Mouse (Mus musculus): ENCODE measurements around the gene AC129217.1. TPM values are rescaled to one million over a fixed set of nuclear protein-coding genes. Genes with fewer than 3 reads are reported as not detected.

Gene AC129217.1
- polyA plus RNA-seq, 1 experiment from 2014 or later: not detected

DNA sequence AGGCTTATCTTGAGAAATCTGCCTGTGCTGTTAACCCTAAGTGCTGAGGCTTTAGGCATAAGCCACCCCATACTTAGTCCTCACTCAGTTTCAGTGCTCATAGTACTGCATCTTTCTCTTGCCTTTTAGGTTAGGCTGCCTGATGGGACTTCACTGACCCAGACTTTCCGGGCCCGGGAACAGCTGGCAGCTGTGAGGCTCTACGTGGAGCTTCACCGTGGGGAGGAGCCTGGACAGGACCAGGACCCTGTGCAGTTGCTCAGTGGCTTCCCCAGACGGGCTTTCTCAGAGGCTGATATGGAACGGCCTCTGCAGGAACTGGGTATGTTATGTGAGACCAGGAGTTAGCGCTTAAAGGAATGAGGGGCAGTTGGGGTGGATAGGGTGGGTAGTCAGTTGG, 45.5 kb downstream of the AC129217.1 start:
- peaks cover 18% of the 10 kb centered on the region for H3K4me1 ChIP-seq (ENCODE audit: control insufficient read depth, insufficient read depth, low read depth, low read length)
- 96% methylated on average over 7 of the region's 7 CpGs for WGBS
- H3K27ac ChIP-seq (ENCODE audit: low read depth, low read length): no peak overlapping the region
- no peak overlapping the region for H3K9ac ChIP-seq (ENCODE audit: low read depth, low read length)
- peaks cover 30% of the 10 kb centered on the region for H3K36me3 ChIP-seq (ENCODE audit: control insufficient read depth, insufficient read depth, low read length)
- no peaks in the 10 kb centered on the region for H3K9me3 ChIP-seq (ENCODE audit: control insufficient read depth, low read length)
- H3K4me2 ChIP-seq (ENCODE audit: low read length): no peak overlapping the region
- ATAC-seq: no peak
- H3K27me3 ChIP-seq (replicated peaks; ENCODE audit: control insufficient read depth, insufficient read depth, low read length): no peaks in the 10 kb centered on the region
- H3K4me3 ChIP-seq (ENCODE audit: low read length): no peak overlapping the region

DNA sequence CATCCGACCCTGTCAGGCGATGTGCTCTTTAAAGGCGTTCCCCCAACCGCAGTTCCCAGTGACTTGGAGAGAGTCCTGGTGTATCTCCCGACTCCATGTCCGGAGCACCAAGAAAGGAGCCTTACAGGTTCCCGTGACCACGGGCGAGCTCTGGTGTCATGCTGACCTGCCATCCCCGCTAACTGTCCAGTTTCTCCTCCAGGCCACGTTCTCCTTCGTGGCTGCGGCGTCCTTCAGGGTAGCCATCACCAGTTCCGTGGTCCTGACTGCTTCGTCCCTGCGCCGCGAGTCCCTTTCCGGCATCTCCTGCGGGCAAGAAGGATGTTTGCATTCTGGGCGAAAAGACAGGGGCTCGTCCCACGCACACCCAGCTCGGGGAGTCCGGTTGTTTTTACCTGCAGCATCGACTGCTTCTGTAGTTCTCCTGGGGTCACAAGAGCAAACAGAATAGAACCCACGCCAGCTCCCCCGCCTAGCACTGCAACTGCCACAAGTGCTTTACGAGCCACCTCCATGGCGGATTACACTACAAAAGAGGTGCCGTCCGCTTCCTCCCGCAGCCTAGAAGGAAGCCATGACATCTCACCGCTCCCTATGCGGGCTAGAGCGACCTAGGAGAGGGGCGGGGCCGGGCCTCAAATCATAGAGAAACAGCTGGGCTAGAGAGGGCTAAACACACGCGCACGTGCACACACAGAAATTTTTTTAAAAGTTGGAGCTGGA, 50.9 kb downstream of the AC129217.1 start, which contains the start of gene Uqcc3:
Gene Uqcc3 (minus strand): TSS at position 613 of the 723 bp plus-strand sequence.
- Histone ChIP-seq H3K4me2 (ENCODE audit: low read length) (peak within 1 kb of the TSS; percentile 86), H3K9ac (ENCODE audit: low read depth, low read length) (peak within 1 kb of the TSS; percentile 77), H3K36me3 (ENCODE audit: control insufficient read depth, insufficient read depth, low read length) (peaks cover 11% of the 10 kb centered on the region; the same call in 1 of the 2 replicates), H3K4me1 (ENCODE audit: control insufficient read depth, insufficient read depth, low read depth, low read length) (peaks cover 9% of the 10 kb centered on the region), H3K4me3 (ENCODE audit: low read length) (peak within 1 kb of the TSS; percentile 62), H3K27ac (ENCODE audit: low read depth, low read length) (peak within 1 kb of the TSS; percentile 81), H3K27me3 (replicated peaks; ENCODE audit: control insufficient read depth, insufficient read depth, low read length) (no peaks in the 10 kb centered on the region), H3K9me3 (ENCODE audit: control insufficient read depth, low read length) (no peaks in the 10 kb centered on the region)
- WGBS: under 1% methylated on average over 42 of the region's 42 CpGs
- ATAC-seq: peak; percentile 96

DNA sequence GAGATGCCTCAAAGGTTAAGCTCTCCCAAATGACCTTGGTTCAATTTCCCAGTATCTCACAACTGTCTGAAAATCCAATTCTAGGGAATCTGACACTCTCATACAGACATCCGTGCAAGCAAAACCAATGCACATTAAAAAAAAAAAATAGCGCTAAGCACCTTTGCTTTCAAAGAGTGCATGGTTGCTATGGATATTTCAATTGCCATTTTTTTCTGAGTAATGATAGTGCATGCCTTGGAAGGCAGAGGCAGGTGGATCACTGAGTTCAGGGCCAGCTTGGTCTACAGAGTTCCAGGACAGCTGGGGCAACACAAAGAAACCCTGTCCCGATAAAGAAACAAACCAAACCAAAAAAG, 51.4 kb downstream of the AC129217.1 start:
- peak overlapping the region; percentile 77 for H3K9ac ChIP-seq (ENCODE audit: low read depth, low read length)
- no peaks in the 10 kb centered on the region for H3K9me3 ChIP-seq (ENCODE audit: control insufficient read depth, low read length)
- peaks cover 9% of the 10 kb centered on the region for H3K4me1 ChIP-seq (ENCODE audit: control insufficient read depth, insufficient read depth, low read depth, low read length)
- no peak for ATAC-seq
- H3K27me3 ChIP-seq (replicated peaks; ENCODE audit: control insufficient read depth, insufficient read depth, low read length): no peaks in the 10 kb centered on the region
- H3K4me2 ChIP-seq (ENCODE audit: low read length): peak overlapping the region; percentile 86
- peak overlapping the region; percentile 81 for H3K27ac ChIP-seq (ENCODE audit: low read depth, low read length)
- H3K4me3 ChIP-seq (ENCODE audit: low read length): peak overlapping the region; percentile 62
- peaks cover 7% of the 10 kb centered on the region; the same call in 1 of the 2 replicates for H3K36me3 ChIP-seq (ENCODE audit: control insufficient read depth, insufficient read depth, low read length)
- 23% methylated on average over 3 of the region's 3 CpGs for WGBS

DNA sequence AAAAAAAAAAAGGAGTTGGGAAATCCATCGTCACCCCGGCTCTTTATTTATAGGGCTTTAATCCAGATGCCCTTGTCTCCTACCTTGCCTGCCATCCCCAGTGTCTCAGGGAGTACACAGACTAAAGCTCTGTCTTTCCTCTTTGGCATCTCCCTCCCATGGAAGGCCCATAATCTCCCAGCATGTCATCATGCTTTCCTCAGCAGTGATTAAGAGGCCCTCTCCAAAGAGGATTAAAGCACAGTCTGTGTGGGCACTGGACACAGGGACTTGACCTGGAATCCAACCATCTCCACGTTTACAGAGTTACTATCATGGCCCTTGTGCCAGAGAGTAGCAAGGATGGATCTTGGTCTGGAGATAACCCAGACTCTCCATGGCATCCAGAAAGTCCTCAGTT, 54.0 kb downstream of the AC129217.1 start, which contains the start of the genes Lbhd1 and Gm49403:
Gene Lbhd1 (plus strand): TSS at position 117 of the 400 bp plus-strand sequence.
Gene Gm49403 (plus strand): TSS at position 315 of the 400 bp plus-strand sequence.
- H3K9me3 ChIP-seq (ENCODE audit: control insufficient read depth, low read length): no peaks in the 10 kb centered on the region
- no peak within 1 kb of the TSS for H3K27ac ChIP-seq (ENCODE audit: low read depth, low read length)
- 82% methylated on average over 3 of the region's 3 CpGs for WGBS
- no peak within 1 kb of the TSS for H3K4me2 ChIP-seq (ENCODE audit: low read length)
- H3K27me3 ChIP-seq (replicated peaks; ENCODE audit: control insufficient read depth, insufficient read depth, low read length): no peaks in the 10 kb centered on the region
- H3K4me3 ChIP-seq (ENCODE audit: low read length): no peak within 1 kb of the TSS
- H3K4me1 ChIP-seq (ENCODE audit: control insufficient read depth, insufficient read depth, low read depth, low read length): peaks cover 15% of the 10 kb centered on the region
- no peaks in the 10 kb centered on the region for H3K36me3 ChIP-seq (ENCODE audit: control insufficient read depth, insufficient read depth, low read length)
- no peak within 1 kb of the TSS for H3K9ac ChIP-seq (ENCODE audit: low read depth, low read length)
- ATAC-seq: no peak

DNA sequence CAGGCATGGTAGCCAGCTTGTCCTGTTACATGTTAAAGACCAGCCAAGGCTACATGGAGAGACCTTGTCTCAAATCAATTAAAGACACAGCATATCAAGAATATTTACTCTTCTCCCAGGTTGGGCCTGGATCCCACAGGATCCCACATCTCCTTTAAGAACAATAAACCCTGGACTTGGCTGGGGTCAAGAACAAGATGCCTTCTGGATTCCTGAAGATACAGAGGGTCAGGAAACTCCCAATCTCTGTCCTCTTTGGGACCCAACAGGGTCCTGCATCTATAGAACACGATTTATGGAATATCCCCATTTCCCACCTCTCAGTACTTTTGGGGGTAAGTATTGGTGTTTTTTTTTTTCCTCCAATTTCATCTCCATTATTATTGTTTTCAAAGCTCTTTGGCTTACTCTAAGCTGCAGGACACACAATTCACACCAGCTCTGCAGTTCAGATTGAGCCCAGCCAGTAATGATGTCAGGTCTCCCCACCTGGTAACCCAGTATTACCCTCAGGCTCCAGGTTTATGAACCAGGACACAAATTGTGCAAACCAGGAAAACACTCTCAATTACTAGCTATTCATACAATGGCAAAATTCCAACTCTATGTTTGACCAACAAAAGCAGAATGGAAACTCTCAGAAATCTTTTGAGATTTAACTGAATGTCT, 57.5 kb downstream of the AC129217.1 start:
- Histone ChIP-seq H3K4me3 (ENCODE audit: low read length) (no peak overlapping the region), H3K9me3 (ENCODE audit: control insufficient read depth, low read length) (no peaks in the 10 kb centered on the region), H3K27me3 (replicated peaks; ENCODE audit: control insufficient read depth, insufficient read depth, low read length) (no peaks in the 10 kb centered on the region), H3K27ac (ENCODE audit: low read depth, low read length) (no peak overlapping the region), H3K4me2 (ENCODE audit: low read length) (peak overlapping the region; percentile 71), H3K4me1 (ENCODE audit: control insufficient read depth, insufficient read depth, low read depth, low read length) (peaks cover 13% of the 10 kb centered on the region), H3K36me3 (ENCODE audit: control insufficient read depth, insufficient read depth, low read length) (peaks cover 3% of the 10 kb centered on the region; the same call in 1 of the 2 replicates), H3K9ac (ENCODE audit: low read depth, low read length) (no peak overlapping the region; the same call in 1 of the 2 replicates)
- WGBS: 60% methylated on average over 1 of the region's 1 CpGs
- no peak for ATAC-seq

DNA sequence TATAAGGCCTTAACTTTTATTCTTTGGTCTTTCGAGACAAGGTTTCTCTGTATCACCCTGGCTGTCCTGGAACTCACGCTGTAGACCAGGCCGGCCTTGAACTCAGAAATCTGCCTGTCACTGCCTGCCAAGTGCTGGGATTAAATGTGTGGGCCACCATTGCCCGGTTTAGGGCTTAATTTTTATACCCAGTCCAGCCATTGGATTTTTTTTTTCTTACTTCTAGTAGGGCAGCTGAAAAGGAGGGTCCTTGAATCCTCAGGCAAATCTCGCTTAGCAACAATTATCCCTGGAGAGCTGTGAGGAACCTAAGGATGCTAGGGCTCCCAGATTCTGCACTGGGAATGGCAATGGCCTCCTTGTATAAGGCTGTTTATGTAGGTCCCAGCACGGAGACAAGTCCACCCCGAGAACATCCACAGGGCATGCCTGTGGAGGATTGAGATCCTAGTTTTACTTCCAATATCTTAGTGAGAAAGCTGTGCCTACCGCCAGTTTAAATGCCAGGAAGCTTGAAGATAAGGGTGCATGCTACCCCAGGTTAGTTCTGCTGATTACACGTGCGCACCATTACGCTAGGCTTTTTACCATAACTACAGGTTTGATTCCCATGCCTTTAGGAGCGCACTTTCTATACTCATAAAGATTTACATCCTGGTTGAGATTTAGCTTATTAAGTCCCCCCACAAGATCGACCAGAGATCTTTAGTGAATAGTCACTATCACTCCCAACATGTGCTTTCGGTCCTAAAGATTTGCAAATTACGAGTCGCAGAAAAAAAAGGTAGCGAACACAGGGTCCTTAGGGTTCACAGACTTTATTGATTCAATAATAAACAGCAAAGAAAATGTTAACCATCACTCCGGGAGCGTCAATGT, 58.3 kb downstream of the AC129217.1 start:
- WGBS: 15% methylated on average over 19 of the region's 19 CpGs
- no peaks in the 10 kb centered on the region for H3K27me3 ChIP-seq (replicated peaks; ENCODE audit: control insufficient read depth, insufficient read depth, low read length)
- peak overlapping the region; percentile 77 for H3K27ac ChIP-seq (ENCODE audit: low read depth, low read length)
- peaks cover 15% of the 10 kb centered on the region for H3K4me1 ChIP-seq (ENCODE audit: control insufficient read depth, insufficient read depth, low read depth, low read length)
- peak overlapping the region; percentile 72 for H3K9ac ChIP-seq (ENCODE audit: low read depth, low read length)
- H3K4me2 ChIP-seq (ENCODE audit: low read length): peak overlapping the region; percentile 71
- H3K9me3 ChIP-seq (ENCODE audit: control insufficient read depth, low read length): no peaks in the 10 kb centered on the region
- no peak for ATAC-seq
- peak overlapping the region; percentile 65 for H3K4me3 ChIP-seq (ENCODE audit: low read length)
- peaks cover 3% of the 10 kb centered on the region; the same call in 1 of the 2 replicates for H3K36me3 ChIP-seq (ENCODE audit: control insufficient read depth, insufficient read depth, low read length)

DNA sequence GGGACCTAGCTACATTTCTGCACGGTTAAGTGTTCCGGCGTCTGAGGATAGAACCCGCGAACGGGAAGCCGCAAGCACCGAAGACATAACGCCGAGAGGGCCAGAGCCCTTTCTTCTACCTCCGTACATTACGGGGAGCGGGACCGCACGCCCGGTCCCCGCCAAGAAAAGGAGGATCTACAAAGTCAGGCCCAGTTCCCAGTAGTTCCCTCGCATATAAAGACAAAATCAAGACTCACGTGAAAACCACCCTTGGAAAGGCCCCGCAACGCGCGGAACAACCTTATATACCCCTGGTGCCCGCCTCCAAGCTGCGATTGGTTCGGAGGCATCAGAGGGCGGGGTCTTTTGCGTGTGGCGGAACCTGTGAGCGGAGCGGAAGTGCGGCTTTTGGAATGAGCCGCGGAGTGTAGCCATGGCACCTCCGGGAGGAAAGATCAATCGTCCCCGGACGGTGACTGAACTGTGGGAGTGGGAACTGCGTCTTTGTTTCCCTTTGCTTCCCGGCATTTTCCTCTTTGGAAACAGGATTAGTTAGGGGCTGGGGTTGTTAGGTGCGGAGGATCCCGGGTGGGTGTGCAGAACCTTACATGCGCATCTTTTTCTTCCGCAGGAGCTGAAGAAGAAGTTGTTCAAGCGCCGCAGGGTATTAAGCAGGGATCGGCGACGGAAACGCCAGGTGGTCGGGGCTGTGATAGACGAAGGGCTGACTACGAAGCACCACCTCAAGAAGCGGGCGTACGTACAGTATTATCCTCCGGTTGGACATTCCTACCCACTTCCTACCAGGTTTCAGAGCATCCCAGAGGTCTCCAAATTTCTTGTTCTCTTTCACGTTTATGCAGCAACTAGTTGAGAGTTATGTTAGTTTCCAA, 59.2 kb downstream of the AC129217.1 start, which contains the start of the genes 1810009A15Rik and Gm49416:
Gene 1810009A15Rik (plus strand): TSS at position 343 of the 875 bp plus-strand sequence.
Gene Gm49416 (plus strand): TSS at position 416 of the 875 bp plus-strand sequence.
- H3K4me1 ChIP-seq (ENCODE audit: control insufficient read depth, insufficient read depth, low read depth, low read length): peaks cover 20% of the 10 kb centered on the region
- peak within 1 kb of the TSS; percentile 76 for H3K9ac ChIP-seq (ENCODE audit: low read depth, low read length)
- H3K27me3 ChIP-seq (replicated peaks; ENCODE audit: control insufficient read depth, insufficient read depth, low read length): no peaks in the 10 kb centered on the region
- H3K27ac ChIP-seq (ENCODE audit: low read depth, low read length): peak within 1 kb of the TSS; percentile 82
- H3K4me2 ChIP-seq (ENCODE audit: low read length): peak within 1 kb of the TSS; percentile 71
- H3K9me3 ChIP-seq (ENCODE audit: control insufficient read depth, low read length): no peaks in the 10 kb centered on the region
- H3K36me3 ChIP-seq (ENCODE audit: control insufficient read depth, insufficient read depth, low read length): peaks cover 3% of the 10 kb centered on the region; the same call in 1 of the 2 replicates
- under 1% methylated on average over 58 of the region's 58 CpGs for WGBS
- ATAC-seq: peak; percentile 96
- H3K4me3 ChIP-seq (ENCODE audit: low read length): peak within 1 kb of the TSS; percentile 65

All from hindbrain, embryonic 16.5 days (tissue).